Mouse (Mus musculus): ENCODE data around the gene Cyb561d1.

DNA sequence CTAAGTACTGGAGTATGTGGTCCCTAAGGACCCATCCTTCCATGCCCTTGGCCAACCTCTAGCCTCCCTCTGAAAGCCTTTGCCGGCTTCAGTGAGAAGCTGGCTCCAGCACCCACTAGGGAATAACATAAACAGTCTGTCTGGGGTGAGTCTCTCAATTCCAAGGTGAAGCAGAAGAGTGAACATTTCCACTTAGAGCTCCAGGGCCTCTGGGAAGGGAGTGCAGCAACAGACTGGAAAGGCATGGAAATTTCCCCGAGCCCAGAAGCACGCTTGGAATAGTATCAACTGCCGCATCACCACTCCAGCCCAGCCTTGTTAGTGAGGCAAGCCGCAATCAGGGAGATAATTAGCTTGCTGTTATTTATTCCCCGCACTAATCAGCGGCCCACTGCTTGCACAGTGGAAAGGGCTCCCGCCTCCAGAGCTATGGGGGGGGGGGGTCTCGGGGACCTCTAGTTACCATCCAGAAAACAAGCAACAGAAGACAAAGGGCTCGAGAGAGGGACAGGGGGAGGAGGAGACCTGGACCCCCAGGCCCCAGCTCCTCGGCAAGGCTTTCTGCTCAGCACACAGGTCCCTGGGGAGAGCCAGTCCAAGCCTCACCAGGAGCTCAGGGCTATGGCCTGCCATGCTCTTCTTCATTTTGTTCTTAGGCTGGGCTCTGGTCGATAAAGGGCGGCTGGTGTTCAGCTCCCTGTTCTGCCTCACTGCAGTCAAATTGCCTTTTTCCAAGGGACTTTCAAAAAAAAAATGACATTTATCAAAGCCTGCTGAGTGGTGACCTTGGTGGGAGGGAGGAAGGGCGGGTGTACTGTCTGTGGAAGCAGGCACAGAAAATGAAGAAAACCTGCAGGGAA lies 26.1 kb downstream of the Cyb561d1 start:
- TF ChIP-seq POLR2A (IDR thresholded peaks at IDR 0.05; ENCODE audit: low read depth, low read length) (no peak), MXI1 (IDR thresholded peaks at IDR 0.05; ENCODE audit: low read depth, low read length) (no peak), GABPA (IDR thresholded peaks at IDR 0.05; ENCODE audit: insufficient replicate concordance, low read depth, low read length) (no peak)
